Mouse (Mus musculus): ENCODE data around the gene Bean1. TPM values are rescaled to one million over a fixed set of nuclear protein-coding genes. Genes with fewer than 3 reads are reported as not detected.

Gene Bean1
- 1 to 10 TPM; 6.0 to 7.2 TPM for total RNA-seq (2021)
- long read RNA-seq, partial matches to known transcripts = 1 of 12 reads
- long read RNA-seq, other reads (novel, unspliced or antisense) = 6 of 12 reads

GRCm38 (mm10) chr8:104170118-104171049 lies at the start of gene Bean1:
Gene Bean1, plus strand, starts transcription at chr8:104170442.
- DNase-seq (ENCODE audit: low spot score in 2 of 2) = no peak

- DNase-seq (ENCODE audit: low spot score in 2 of 2) = no peak
These were observed 48.4 kb upstream of the Bean1 start for GRCm38 (mm10) chr8:104121640-104122416.

GRCm38 (mm10) chr8:104123080-104123657 lies 47.1 kb upstream of the Bean1 start:
- no peak for DNase-seq (ENCODE audit: low spot score in 2 of 2)

GRCm38 (mm10) chr8:104124534-104124933 lies 45.7 kb upstream of the Bean1 start:
- DNase-seq (ENCODE audit: low spot score in 2 of 2) = no peak

- DNase-seq (ENCODE audit: low spot score in 2 of 2) = peak; percentile 40 to 83
These were observed 42.9 kb upstream of the Bean1 start for GRCm38 (mm10) chr8:104127160-104127883.

GRCm38 (mm10) chr8:104130916-104131315 lies 39.3 kb upstream of the Bean1 start:
- DNase-seq (ENCODE audit: low spot score in 2 of 2) = no peak

GRCm38 (mm10) chr8:104131414-104131975 lies 38.7 kb upstream of the Bean1 start:
- peak in 1 of 2 experiments; percentile 65 for DNase-seq (ENCODE audit: low spot score in 2 of 2)

- no peak for DNase-seq (ENCODE audit: low spot score in 2 of 2)
These were observed 35.7 kb upstream of the Bean1 start for GRCm38 (mm10) chr8:104134521-104134920.

- DNase-seq (ENCODE audit: low spot score in 2 of 2) = no peak
These were observed 34.0 kb upstream of the Bean1 start for GRCm38 (mm10) chr8:104136277-104136676.

- DNase-seq (ENCODE audit: low spot score in 2 of 2) = no peak
These were observed 32.6 kb upstream of the Bean1 start for GRCm38 (mm10) chr8:104137636-104138035.

GRCm38 (mm10) chr8:104140611-104141010 lies 29.6 kb upstream of the Bean1 start:
- no peak for DNase-seq (ENCODE audit: low spot score in 2 of 2)

- no peak for DNase-seq (ENCODE audit: low spot score in 2 of 2)
These were observed 27.8 kb upstream of the Bean1 start for GRCm38 (mm10) chr8:104142415-104142814.

- DNase-seq (ENCODE audit: low spot score in 2 of 2) = no peak
These were observed 26.9 kb upstream of the Bean1 start for GRCm38 (mm10) chr8:104143379-104143778.

GRCm38 (mm10) chr8:104144434-104145216 lies 25.6 kb upstream of the Bean1 start:
- DNase-seq (ENCODE audit: low spot score in 2 of 2) = no peak

GRCm38 (mm10) chr8:104145981-104146689 lies 24.1 kb upstream of the Bean1 start:
- peak; percentile 62 to 90 for DNase-seq (ENCODE audit: low spot score in 2 of 2)

GRCm38 (mm10) chr8:104146717-104147494 lies 23.3 kb upstream of the Bean1 start:
- DNase-seq (ENCODE audit: low spot score in 2 of 2) = no peak

GRCm38 (mm10) chr8:104147947-104148346 lies 22.3 kb upstream of the Bean1 start:
- no peak for DNase-seq (ENCODE audit: low spot score in 2 of 2)

GRCm38 (mm10) chr8:104160731-104161130 lies 9.5 kb upstream of the Bean1 start:
- DNase-seq (ENCODE audit: low spot score in 2 of 2) = no peak

All from layer of hippocampus, adult 18-20 months (tissue).